Mouse (Mus musculus): ENCODE results near the gene Slc16a5. TPM values are rescaled to one million over a fixed set of nuclear protein-coding genes. Genes with fewer than 3 reads are reported as not detected.

Slc16a5 gene
- polyA plus RNA-seq, 1 experiment from 2014 or later, result 1.9 TPM

GRCm38 (mm10) chr11:115522703-115523102 lies 60.4 kb downstream of the Slc16a5 start:
- no peak for ATAC-seq (ENCODE audit: borderline replicate concordance, extremely low read depth, low FRiP score, low TSS enrichment)
- H3K9ac ChIP-seq, result no peak overlapping the region
- no peaks in the 10 kb centered on the region for H3K4me1 ChIP-seq
- H3K27ac ChIP-seq, result no peak overlapping the region
- H3K9me3 ChIP-seq, result no peaks in the 10 kb centered on the region
- H3K4me3 ChIP-seq, result no peak overlapping the region
- WGBS, result 63% methylated on average over 2 of the region's 2 CpGs
- H3K27me3 ChIP-seq, result no peaks in the 10 kb centered on the region
- peaks cover 50% of the 10 kb centered on the region for H3K36me3 ChIP-seq
- no peak overlapping the region for H3K4me2 ChIP-seq

Small RNA genes within 50 kb of the gene (microRNA-seq; reads per million reads assigned to microRNA genes)
- gene Mir3968, result not detected

Other genes with a start within 250 kb of the Slc16a5 start
- 0.05 and 0.08 TPM in 2 replicates for gene Grin2c, start 195.2 kb upstream of the Slc16a5 start, polyA plus RNA-seq (2015; fragmentation: Nextera tagmentation; extraction: Ambion mirVana)
- 14.6 and 15.8 TPM in 2 replicates for gene Fdxr, start 185.4 kb upstream of the Slc16a5 start, polyA plus RNA-seq (2015; fragmentation: Nextera tagmentation; extraction: Ambion mirVana)
- 0.30 and 0.32 TPM in 2 replicates for gene Fads6, start 164.8 kb upstream of the Slc16a5 start, polyA plus RNA-seq (2015; fragmentation: Nextera tagmentation; extraction: Ambion mirVana)
- gene Otop2, start 155.3 kb upstream of the Slc16a5 start, polyA plus RNA-seq (2015; fragmentation: Nextera tagmentation; extraction: Ambion mirVana), result not detected in 2 replicates
- not detected in 2 replicates for gene Ush1g, start 140.4 kb upstream of the Slc16a5 start, polyA plus RNA-seq (2015; fragmentation: Nextera tagmentation; extraction: Ambion mirVana)
- gene Otop3, start 127.7 kb upstream of the Slc16a5 start, polyA plus RNA-seq (2015; fragmentation: Nextera tagmentation; extraction: Ambion mirVana), result not detected in 2 replicates
- gene Hid1, start 94.7 kb upstream of the Slc16a5 start, polyA plus RNA-seq (2015; fragmentation: Nextera tagmentation; extraction: Ambion mirVana), result 13.9 and 15.8 TPM in 2 replicates
- 13.7 and 15.3 TPM in 2 replicates for gene Cdr2l, start 80.6 kb upstream of the Slc16a5 start, polyA plus RNA-seq (2015; fragmentation: Nextera tagmentation; extraction: Ambion mirVana)
- 204 and 222 TPM in 2 replicates for gene Mrpl58, start 58.7 kb upstream of the Slc16a5 start, polyA plus RNA-seq (2015; fragmentation: Nextera tagmentation; extraction: Ambion mirVana)
- gene Atp5h, start 42.5 kb upstream of the Slc16a5 start, polyA plus RNA-seq (2015; fragmentation: Nextera tagmentation; extraction: Ambion mirVana), result 787 and 840 TPM in 2 replicates
- gene Kctd2, start 42.3 kb upstream of the Slc16a5 start, polyA plus RNA-seq (2015; fragmentation: Nextera tagmentation; extraction: Ambion mirVana), result 16.3 and 17.8 TPM in 2 replicates
- gene Trim80, start 21.9 kb upstream of the Slc16a5 start, polyA plus RNA-seq (2015; fragmentation: Nextera tagmentation; extraction: Ambion mirVana), result not detected in 2 replicates
- 6.6 and 7.1 TPM in 2 replicates for gene Armc7, start 13.2 kb downstream of the Slc16a5 start, polyA plus RNA-seq (2015; fragmentation: Nextera tagmentation; extraction: Ambion mirVana)
- 81.5 and 83.7 TPM in 2 replicates for gene Nt5c, start 29.4 kb downstream of the Slc16a5 start, polyA plus RNA-seq (2015; fragmentation: Nextera tagmentation; extraction: Ambion mirVana)
- gene Jpt1, start 51.9 kb downstream of the Slc16a5 start, polyA plus RNA-seq (2015; fragmentation: Nextera tagmentation; extraction: Ambion mirVana), result 504 and 510 TPM in 2 replicates
- 993 and 1,027 TPM in 2 replicates for gene Sumo2, start 73.8 kb downstream of the Slc16a5 start, polyA plus RNA-seq (2015; fragmentation: Nextera tagmentation; extraction: Ambion mirVana)
- gene Nup85, start 102.0 kb downstream of the Slc16a5 start, polyA plus RNA-seq (2015; fragmentation: Nextera tagmentation; extraction: Ambion mirVana), result 190 and 192 TPM in 2 replicates
- 83.9 and 85.0 TPM in 2 replicates for gene Mrps7, start 141.5 kb downstream of the Slc16a5 start, polyA plus RNA-seq (2015; fragmentation: Nextera tagmentation; extraction: Ambion mirVana)
- 15.6 and 18.1 TPM in 2 replicates for gene Gga3, start 141.6 kb downstream of the Slc16a5 start, polyA plus RNA-seq (2015; fragmentation: Nextera tagmentation; extraction: Ambion mirVana)
- gene Mif4gd, start 150.5 kb downstream of the Slc16a5 start, polyA plus RNA-seq (2015; fragmentation: Nextera tagmentation; extraction: Ambion mirVana), result 29.5 and 32.3 TPM in 2 replicates
- gene Slc25a19, start 165.8 kb downstream of the Slc16a5 start, polyA plus RNA-seq (2015; fragmentation: Nextera tagmentation; extraction: Ambion mirVana), result 19.6 and 20.9 TPM in 2 replicates
- gene Grb2, start 246.1 kb downstream of the Slc16a5 start, polyA plus RNA-seq (2015; fragmentation: Nextera tagmentation; extraction: Ambion mirVana), result 85.6 and 91.0 TPM in 2 replicates